Mouse (Mus musculus) regulatory T cell (primary cell): ENCODE measurements around the gene Notch2.

Experiments
- in situ Hi-C: fragments of 300-600 bp; cut with MboI, MseI; formaldehyde crosslinking; loops from one replicate; pipeline ENCODE4 v1.15.1; 2025; ENCODE audit warnings: high pct_unique_total_duplicates

Notch2 gene

GRCm38 (mm10) chr3:98028072-98028471, 14.7 kb downstream of the Notch2 start:
- in situ Hi-C loops = no loop called here

- in situ Hi-C loops = no loop called here
These were observed 15.6 kb downstream of the Notch2 start for GRCm38 (mm10) chr3:98028936-98029335.

- in situ Hi-C loops = no loop called here
These were observed 17.8 kb downstream of the Notch2 start for GRCm38 (mm10) chr3:98031104-98031503.

GRCm38 (mm10) chr3:98032191-98032590, 18.9 kb downstream of the Notch2 start:
- in situ Hi-C loops = no loop called here

- in situ Hi-C loops = no loop called here
These were observed 19.6 kb downstream of the Notch2 start for GRCm38 (mm10) chr3:98032944-98033343.

- in situ Hi-C loops = no loop called here
These were observed 21.6 kb downstream of the Notch2 start for GRCm38 (mm10) chr3:98034622-98035593.

- in situ Hi-C loops = no loop called here
These were observed 22.8 kb downstream of the Notch2 start for GRCm38 (mm10) chr3:98036161-98036560.

- in situ Hi-C loops = no loop called here
These were observed 23.8 kb downstream of the Notch2 start for GRCm38 (mm10) chr3:98037151-98037550.

GRCm38 (mm10) chr3:98038658-98039057, 25.3 kb downstream of the Notch2 start:
- in situ Hi-C loops = no loop called here

GRCm38 (mm10) chr3:98039223-98039622, 25.9 kb downstream of the Notch2 start:
- in situ Hi-C loops = no loop called here

GRCm38 (mm10) chr3:98039666-98040456, 26.5 kb downstream of the Notch2 start:
- in situ Hi-C loops = no loop called here

- in situ Hi-C loops = no loop called here
These were observed 27.5 kb downstream of the Notch2 start for GRCm38 (mm10) chr3:98040836-98041235.

- in situ Hi-C loops = no loop called here
These were observed 29.0 kb downstream of the Notch2 start for GRCm38 (mm10) chr3:98042301-98042700.

- in situ Hi-C loops = no loop called here
These were observed 29.7 kb downstream of the Notch2 start for GRCm38 (mm10) chr3:98042955-98043456.

- in situ Hi-C loops = no loop called here
These were observed 30.3 kb downstream of the Notch2 start for GRCm38 (mm10) chr3:98043669-98044068.

- in situ Hi-C loops = no loop called here
These were observed 31.5 kb downstream of the Notch2 start for GRCm38 (mm10) chr3:98044768-98045368.

- in situ Hi-C loops = no loop called here
These were observed 32.3 kb downstream of the Notch2 start for GRCm38 (mm10) chr3:98045465-98046148.

- in situ Hi-C loops = no loop called here
These were observed 33.0 kb downstream of the Notch2 start for GRCm38 (mm10) chr3:98046305-98046704.

- in situ Hi-C loops = loop anchor here (10.0 kb wide), 1 partner anchor 645 kb away; no protein-coding TSS in a partner anchor
These were observed 36.3 kb downstream of the Notch2 start for GRCm38 (mm10) chr3:98049671-98050070.

- in situ Hi-C loops = loop anchor here (10.0 kb wide), 1 partner anchor 645 kb away; no protein-coding TSS in a partner anchor
These were observed 36.8 kb downstream of the Notch2 start for GRCm38 (mm10) chr3:98050086-98050485.
